Comparison of ENCODE assay signal across 8 mouse cellular contexts in genomic region chr12:70113351-70113750, GRCm38 (mm10). TPM values are rescaled to one million over a fixed set of nuclear protein-coding genes. Genes with fewer than 3 reads are reported as not detected.
A peak's percentile ranks its signal among the peaks of the same experiment; 100 is the strongest.
DNase-seq lines count a peak whose midpoint lies in the region; ATAC-seq lines count a peak whose summit lies in the region.

Gene Nin, minus strand, starts transcription at chr12:70113717.

- H3K27me3 ChIP-seq in midbrain, embryonic 10.5 days (ENCODE audit: low read depth, poor library complexity, severe bottlenecking): peaks cover 81% of the 10 kb centered on the region

- no peak within 1 kb of the TSS for H3K27ac ChIP-seq in midbrain, embryonic 10.5 days (replicated peaks)

- H3K4me3 ChIP-seq in midbrain, embryonic 10.5 days: peak within 1 kb of the TSS; percentile 89; the same call in 1 of the 2 replicates

- no peaks in the 10 kb centered on the region for H3K9me3 ChIP-seq in midbrain, embryonic 10.5 days (replicated peaks)

- H3K36me3 ChIP-seq in midbrain, embryonic 10.5 days: no peaks in the 10 kb centered on the region

- 47% methylated on average over 11 of the region's 11 CpGs for WGBS in midbrain, embryonic 10.5 days

- DNase-seq in adrenal gland, adult 18-20 months (ENCODE audit: low spot score in 2 of 2): no peak
- no peak for DNase-seq in adrenal gland, adult (ENCODE audit: inconsistent age in 2 of 2, low spot score in 1 of 2)
- DNase-seq in heart, postnatal 4 days: no peak
- DNase-seq in midbrain, embryonic 10.5 days (ENCODE audit: low spot score): no peak
- no peak for DNase-seq in T-cell, adult 2 months (ENCODE audit: low spot score)
- DNase-seq in testis, postnatal 14 days (ENCODE audit: low spot score): no peak

- peaks cover 32% of the 10 kb centered on the region for H3K4me1 ChIP-seq in midbrain, embryonic 10.5 days

- ATAC-seq in CD4-positive, CD25-positive, alpha-beta regulatory T cell, adult 4 months: no peak
- no peak for ATAC-seq in erythroid progenitor cell, adult 5-6 weeks (replicated peaks; ENCODE audit: low FRiP score, poor library complexity, severe bottlenecking)

RNA-seq across cellular contexts. Expression of gene Nin, which starts in this region (rescaled TPM):
- 10 to 100 TPM; 25.6 to 27.8 TPM for total RNA-seq in adrenal gland, adult 18-20 months (2021)
- polyA plus RNA-seq in CD4-positive, CD25-positive, alpha-beta regulatory T cell, adult 4 months (2017; shearing (Covaris generic)): 10 to 100 TPM; 26.6 to 27.3 TPM
- 16.2 and 36.0 TPM in 2 replicates for total RNA-seq in erythroid progenitor cell, adult 5-6 weeks (2015; ENCODE audit: low replicate concordance)
- total RNA-seq in erythroid progenitor cell, adult 5-6 weeks (2017; ENCODE audit: low replicate concordance): 22.6 and 30.4 TPM in 2 replicates
- total RNA-seq in heart, postnatal 4 days (2021): 10 to 100 TPM; 41.3 to 42.0 TPM
- 9.4 and 10.0 TPM in 2 replicates for polyA plus RNA-seq in midbrain, embryonic 10.5 days (2016; fragmentation: Nextera tagmentation; extraction: Ambion mirVana)
